Mouse (Mus musculus) cerebral cortex, adult 2 months (tissue): Measurements from ENCODE around the gene Hspb7.

ENCODE experiments used
- WGBS: fragments of 180-500 bp; shearing (Covaris S2); methylation state at CpG from one replicate; pipeline ENCODE4 v1.1.7; 2018; 5-methylcytosine and 5-hydroxymethylcytosine counted together

Gene Hspb7

GRCm38 (mm10) chr4:141445328-141445720 is 24.7 kb downstream of the Hspb7 start:
- WGBS: 7% methylated on average over 14 of the region's 14 CpGs

DNA sequence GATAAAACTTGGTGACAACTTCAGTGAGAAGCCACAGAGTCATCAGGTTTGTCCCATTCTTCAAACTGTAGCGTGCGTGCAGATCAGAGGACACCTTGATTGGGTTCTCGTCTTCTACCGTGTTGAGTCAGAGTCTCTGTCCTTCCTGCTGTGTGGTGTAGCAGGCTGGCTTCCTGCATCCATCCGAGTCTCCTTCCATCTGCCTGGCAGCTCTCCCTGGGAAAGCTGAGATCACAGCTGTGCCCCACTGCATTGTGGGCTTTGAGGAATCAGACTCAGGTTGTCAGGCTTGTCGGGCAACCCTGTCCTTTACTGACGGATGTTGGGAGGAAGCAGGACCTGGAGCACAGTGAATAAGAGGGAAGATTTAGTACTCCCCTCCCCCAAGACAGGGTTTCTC is 25.6 kb downstream of the Hspb7 start:
- 36% methylated on average over 7 of the region's 7 CpGs for WGBS

- 78% methylated on average over 2 of the region's 2 CpGs for WGBS
These were observed 30.7 kb downstream of the Hspb7 start for GRCm38 (mm10) chr4:141451251-141451650.

DNA sequence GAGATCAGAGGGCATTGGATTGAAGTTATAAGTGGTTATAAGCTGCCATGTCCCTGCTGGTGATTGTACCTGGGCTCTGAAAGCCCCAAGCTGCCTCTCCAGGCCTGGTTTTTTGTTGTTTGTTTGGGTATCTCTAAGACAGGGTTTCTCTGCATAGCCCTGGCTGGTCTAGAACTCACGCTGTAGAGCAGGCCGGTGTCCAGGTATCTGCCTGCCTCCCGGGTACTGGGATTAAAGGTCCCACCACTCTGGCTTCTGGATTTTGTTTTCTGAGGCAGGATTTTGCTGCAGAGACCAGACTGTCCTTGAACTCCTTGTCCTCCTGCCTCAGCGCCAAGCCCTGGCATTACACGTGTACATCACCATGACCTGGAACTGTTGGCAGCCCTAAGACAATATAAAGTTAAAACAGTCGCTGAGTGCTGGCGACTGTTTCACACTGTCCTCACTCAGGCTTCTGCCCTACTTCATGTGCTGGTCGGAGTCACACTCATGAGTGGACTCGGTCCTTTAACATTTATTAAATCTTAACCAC is 31.4 kb downstream of the Hspb7 start:
- 92% methylated on average over 9 of the region's 9 CpGs for WGBS

DNA sequence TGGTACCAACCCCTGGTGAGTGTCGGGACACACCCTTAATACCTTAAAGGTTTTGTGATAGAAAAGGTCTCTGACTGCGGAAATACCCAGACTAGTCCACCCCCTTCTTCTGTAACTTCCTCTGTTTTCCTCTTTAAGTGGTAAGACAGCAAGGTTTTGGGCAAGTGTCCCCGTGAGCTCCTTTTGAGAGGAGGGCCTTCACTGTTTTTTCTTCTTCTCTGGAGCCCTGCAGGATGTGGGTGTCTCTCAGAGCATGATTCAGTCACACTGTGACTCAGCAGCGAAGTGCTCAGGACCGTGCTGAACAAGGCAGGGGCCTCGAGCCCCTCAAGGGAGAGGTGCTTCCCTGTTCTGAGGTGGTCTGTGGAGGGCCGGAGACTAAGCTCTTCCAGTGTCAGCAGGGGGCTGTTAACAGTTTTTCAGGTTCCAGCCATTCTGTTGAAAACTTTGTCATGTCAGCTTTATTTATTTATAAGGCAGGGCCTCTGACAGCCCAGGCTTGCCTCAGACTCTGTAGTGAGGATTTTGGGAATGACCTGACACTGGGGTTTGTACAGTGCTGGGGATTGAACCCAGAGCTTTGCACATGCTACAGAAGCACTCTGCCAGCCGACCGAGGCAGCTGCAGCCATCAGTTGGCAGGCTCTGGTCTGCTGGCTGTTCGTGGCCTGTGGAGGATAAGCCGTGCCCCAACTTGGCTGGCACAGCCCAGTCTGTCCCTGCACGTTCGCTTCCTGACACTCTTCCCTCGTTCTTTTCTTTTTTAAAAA is 34.2 kb downstream of the Hspb7 start:
- 34% methylated on average over 14 of the region's 14 CpGs for WGBS

- WGBS: 53% methylated on average over 4 of the region's 4 CpGs
These were observed 34.9 kb downstream of the Hspb7 start for GRCm38 (mm10) chr4:141455526-141455925.

DNA sequence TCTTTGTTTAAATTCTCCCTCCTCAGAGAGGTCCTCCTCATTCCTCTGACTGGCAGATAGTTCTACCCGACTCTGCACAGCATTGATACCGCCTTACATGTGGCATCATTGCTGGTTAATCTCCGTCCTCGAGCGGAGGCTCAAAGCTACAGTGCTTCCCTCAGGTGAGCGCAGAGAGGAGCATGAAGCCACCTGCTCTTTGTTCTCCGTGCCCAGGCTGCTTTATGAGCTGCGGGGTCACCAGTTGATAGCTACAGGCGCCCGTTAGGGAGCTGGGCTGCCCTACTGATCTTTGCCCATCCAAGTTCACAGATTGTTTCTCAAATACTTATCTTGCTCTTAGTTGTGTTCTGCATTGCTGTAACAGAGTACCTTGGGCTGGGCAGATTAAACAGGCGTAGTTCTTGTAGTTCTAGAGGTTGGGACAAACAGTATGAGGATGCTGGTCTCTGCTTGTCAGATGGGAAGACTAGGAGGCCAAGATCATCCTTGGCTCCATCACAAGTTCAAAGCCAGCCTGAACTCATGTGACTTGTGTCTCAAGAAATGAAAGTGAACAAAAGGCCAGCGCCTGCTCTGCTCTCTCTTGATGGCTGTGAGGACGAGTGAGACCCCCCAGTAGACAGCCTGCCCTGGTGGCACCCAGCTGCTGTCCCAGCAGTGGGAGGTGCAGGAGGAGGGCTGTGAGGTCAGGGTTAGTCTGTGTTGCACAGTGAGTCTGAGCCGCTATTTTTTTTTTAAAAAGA is 35.8 kb downstream of the Hspb7 start:
- 95% methylated on average over 14 of the region's 14 CpGs for WGBS

DNA sequence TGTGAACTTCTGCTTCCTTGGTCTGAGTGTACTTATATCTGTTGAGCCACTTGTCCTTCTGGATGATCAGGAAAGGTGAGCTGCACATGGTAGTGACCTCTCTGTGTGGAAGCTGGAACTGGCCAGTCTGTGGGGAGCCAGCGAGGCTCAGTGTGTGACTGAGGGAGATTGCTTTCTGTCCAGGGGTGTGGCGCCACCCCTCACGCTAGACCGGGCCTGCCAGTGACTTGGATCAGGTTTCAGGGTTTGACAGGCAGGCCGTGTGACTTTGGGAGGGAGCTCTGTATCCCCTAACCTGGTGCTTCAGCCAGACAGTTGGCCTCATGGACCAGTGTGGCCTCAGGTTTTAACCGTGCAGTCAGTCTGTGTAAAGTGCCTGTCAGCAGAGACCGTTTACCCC is 37.7 kb downstream of the Hspb7 start:
- WGBS: 62% methylated on average over 7 of the region's 7 CpGs

DNA sequence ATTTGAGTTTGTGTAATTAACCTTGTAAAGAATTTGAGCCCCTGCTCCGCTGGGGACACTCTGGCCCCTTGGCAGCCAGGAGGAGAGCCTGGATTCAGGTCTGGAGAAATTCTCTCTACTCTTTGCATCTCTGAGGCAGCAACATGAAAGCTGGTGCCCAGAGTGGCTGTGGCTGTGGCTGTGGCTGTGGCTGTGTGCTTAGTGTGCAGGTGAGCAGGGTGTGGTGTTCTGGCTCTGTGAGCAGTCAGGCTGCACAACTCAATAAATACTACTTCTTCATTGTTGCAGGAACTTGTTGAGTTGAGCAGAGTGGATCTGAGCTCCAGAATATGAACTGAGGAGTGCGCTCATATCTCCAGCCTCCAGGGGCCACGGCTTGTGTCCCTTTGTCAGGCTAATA is 38.3 kb downstream of the Hspb7 start:
- 94% methylated on average over 3 of the region's 3 CpGs for WGBS

GRCm38 (mm10) chr4:141459766-141460165 is 39.2 kb downstream of the Hspb7 start:
- WGBS: 92% methylated on average over 9 of the region's 9 CpGs

GRCm38 (mm10) chr4:141460481-141460880 is 39.9 kb downstream of the Hspb7 start:
- WGBS: 90% methylated on average over 4 of the region's 4 CpGs

DNA sequence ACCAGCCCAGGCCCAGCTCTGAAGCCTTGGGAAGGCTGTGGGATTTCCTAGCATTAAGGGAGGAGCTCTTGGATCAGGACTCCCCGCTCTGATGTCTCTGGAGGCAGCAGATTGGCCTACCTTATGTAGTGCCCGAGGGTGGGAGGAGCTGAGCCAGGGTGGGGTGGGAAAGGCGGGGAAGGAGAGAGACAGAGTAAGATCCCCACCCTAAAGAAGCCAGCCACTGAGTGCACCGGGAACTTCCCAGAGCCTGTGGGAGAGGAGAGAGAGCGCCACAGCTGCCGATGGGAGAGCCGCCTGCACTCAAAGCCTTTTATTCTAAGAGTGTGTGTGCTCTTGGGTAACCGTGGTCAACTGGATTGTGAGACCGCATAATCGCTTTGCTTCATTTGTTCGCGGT is 40.5 kb downstream of the Hspb7 start:
- 38% methylated on average over 12 of the region's 12 CpGs for WGBS

GRCm38 (mm10) chr4:141461576-141461975 is 41.0 kb downstream of the Hspb7 start:
- 73% methylated on average over 12 of the region's 12 CpGs for WGBS

- 83% methylated on average over 14 of the region's 14 CpGs for WGBS
These were observed 42.9 kb downstream of the Hspb7 start for GRCm38 (mm10) chr4:141463472-141463871.

DNA sequence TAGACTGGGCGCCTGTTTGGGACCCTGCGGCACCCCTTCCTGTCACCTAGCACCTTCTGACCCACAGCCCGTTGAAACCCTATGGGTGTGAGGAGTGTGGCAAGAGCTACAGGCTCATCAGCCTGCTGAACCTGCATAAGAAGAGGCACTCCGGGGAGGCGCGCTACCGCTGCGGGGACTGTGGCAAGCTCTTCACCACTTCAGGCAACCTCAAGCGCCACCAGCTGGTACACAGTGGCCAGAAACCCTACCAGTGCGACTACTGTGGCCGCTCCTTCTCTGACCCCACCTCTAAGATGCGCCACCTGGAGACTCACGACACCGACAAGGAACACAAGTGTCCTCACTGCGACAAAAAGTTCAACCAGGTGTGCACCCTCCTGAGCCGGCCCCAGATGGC is 44.1 kb downstream of the Hspb7 start:
- 79% methylated on average over 16 of the region's 16 CpGs for WGBS

DNA sequence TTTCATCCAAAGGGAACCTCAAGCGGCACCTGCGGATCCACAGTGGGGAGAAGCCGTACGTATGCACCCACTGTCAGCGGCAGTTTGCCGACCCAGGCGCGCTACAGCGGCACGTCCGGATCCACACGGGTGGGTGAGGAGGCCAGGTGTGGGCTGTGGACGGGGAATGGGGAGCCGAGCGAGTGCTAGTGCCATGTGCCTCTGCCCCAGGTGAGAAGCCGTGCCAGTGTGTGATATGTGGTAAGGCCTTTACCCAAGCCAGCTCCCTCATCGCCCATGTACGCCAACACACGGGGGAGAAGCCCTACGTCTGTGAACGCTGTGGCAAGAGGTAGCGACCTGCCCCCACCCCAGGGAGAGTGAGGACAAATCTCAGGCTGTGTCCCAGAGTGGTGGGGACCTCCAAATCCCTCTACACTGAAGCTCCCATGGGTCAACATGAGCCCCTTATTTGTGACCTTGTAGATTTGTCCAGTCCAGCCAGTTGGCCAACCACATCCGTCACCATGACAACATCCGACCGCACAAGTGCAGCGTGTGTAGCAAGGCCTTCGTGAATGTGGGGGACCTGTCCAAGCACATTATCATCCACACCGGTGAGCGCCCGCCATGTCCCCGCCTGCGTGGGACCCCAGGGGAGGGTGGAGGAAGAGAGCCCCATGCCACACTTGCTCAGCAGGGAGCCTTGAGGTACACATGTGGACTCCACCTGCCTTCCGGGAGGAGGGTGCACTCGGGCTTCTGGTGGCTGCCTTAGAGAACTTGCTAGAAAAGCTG is 45.1 kb downstream of the Hspb7 start:
- WGBS: 89% methylated on average over 34 of the region's 34 CpGs

DNA sequence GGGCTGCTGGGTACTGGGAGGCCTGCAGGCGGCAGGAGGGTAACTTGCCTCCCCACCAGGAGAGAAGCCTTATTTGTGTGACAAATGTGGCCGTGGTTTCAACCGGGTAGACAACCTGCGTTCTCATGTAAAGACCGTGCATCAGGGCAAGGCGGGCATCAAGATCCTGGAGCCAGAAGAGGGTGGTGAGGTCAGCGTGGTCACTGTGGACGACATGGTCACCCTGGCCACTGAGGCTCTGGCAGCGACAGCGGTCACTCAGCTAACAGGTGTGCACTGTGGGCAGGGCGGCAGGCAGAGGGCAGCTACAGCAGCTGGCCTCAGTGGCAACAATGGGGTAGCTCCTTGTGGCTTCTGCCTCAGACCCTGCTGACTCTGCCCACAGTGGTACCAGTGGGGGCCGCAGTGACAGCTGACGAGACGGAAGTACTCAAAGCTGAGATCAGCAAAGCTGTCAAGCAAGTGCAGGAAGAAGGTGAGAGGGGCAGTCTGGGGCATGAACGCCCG is 45.8 kb downstream of the Hspb7 start:
- WGBS: 81% methylated on average over 16 of the region's 16 CpGs

- 58% methylated on average over 15 of the region's 15 CpGs for WGBS
These were observed 46.4 kb downstream of the Hspb7 start for GRCm38 (mm10) chr4:141466844-141467580.

GRCm38 (mm10) chr4:141467581-141467927 is 47.0 kb downstream of the Hspb7 start:
- 69% methylated on average over 6 of the region's 6 CpGs for WGBS

DNA sequence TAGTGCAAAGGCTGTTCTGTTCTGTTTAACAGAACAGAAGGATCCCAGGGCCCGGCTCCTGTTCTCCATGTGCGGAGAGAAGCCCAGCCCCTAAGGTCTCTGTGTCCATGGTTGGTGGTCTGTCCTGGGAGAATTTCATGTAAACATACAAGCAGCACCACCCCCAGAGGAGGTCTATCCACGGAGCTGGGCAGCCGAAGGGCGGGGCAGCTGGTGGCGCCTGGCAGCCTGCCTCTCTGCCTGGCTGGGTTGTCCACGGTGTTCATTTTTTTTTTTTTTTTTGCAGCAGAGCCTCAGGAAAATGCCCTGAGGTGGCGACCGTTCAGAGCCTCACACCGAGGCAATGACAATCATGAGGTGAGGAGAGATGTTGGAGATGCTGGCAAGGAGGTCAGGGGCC is 48.0 kb downstream of the Hspb7 start:
- 33% methylated on average over 10 of the region's 10 CpGs for WGBS

DNA sequence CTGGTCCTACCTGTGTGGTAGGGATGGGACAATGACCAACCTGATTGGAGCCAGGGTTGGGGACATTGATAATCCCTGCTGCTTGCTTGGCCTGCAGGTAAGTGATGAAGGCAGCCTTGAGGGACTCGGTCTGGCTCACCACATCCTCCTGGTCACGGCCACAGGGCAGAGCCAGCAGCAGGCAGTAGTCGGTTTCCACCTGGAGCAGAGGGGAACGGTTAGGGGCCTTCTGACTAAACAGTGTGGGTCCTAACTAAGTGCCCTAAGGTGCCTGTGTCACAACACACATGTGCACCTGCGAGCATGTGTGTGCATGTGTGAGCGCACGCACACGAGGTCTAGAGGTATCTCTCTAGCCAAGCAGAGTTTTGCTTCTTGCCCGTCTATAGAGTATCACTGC is 48.8 kb downstream of the Hspb7 start:
- 92% methylated on average over 9 of the region's 9 CpGs for WGBS
